Mouse (Mus musculus): ENCODE data around the gene Pigq.

DNA sequence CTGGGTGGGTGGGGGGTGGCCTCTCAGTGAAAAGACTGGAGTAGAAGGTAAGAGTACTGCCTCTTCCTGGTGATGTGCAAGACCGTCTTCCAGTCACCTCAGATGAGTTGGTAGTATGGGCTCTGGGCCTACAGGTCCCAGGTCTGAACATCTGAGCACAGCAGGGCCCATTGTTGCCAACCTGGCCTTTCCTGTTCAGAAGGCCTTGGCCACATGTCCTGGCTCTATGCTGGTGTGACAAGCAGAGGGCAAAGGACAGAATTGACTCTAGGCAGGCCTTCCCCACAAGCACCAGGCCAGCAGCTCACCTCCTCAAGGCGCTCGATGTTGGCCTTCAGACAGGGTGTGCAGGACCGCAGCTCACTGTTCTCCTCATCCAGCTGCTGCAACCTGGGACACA, 47.5 kb upstream of the Pigq start:
- no peak for TF ChIP-seq CTCF (IDR thresholded peaks at IDR 0.05; ENCODE audit: insufficient read depth, low read depth, low read length)
- TF ChIP-seq POLR2A (IDR thresholded peaks at IDR 0.05; ENCODE audit: insufficient read depth, low read depth, low read length): no peak
